Mouse (Mus musculus): ENCODE measurements around the gene Cyp4v3.
A peak's percentile ranks its signal among the peaks of the same experiment; 100 is the strongest.

Cyp4v3 gene

DNA sequence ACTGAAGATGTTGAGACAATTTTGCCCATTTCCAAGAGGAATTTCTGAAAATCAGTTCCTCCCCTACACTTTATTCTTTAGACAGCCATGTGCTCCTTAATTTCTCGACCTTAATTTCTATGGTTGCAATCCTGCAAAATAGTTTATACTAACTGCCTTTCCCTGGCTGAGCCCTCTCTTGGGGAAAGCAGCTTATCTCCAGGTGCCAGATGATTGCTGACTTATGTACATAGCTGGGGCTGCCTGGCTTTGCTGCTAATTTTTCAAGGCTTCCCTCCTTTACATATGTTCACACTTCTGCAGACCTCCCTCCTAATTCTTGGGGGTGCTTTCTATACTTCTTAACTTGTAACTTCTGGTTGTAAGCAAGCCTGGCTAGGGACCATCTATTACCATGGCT is 12.1 kb downstream of the Cyp4v3 start:
- DNase-seq (ENCODE audit: low read depth, low spot score): no peak

GRCm38 (mm10) chr8:45310967-45311366 is 22.0 kb downstream of the Cyp4v3 start:
- no peak for DNase-seq (ENCODE audit: low read depth, low spot score)

GRCm38 (mm10) chr8:45308366-45308765 is 24.6 kb downstream of the Cyp4v3 start, which contains the start of gene Gm45753:
TSS of gene Gm45753 (minus strand) at chr8:45308466.
- DNase-seq (ENCODE audit: low read depth, low spot score): no peak

GRCm38 (mm10) chr8:45305479-45305878 is 27.5 kb downstream of the Cyp4v3 start:
- DNase-seq (ENCODE audit: low read depth, low spot score): no peak

- no peak for DNase-seq (ENCODE audit: low read depth, low spot score)
Observed at GRCm38 (mm10) chr8:45304354-45304753, 28.7 kb downstream of the Cyp4v3 start.

GRCm38 (mm10) chr8:45302390-45302789 is 30.6 kb downstream of the Cyp4v3 start:
- DNase-seq (ENCODE audit: low read depth, low spot score): no peak

DNA sequence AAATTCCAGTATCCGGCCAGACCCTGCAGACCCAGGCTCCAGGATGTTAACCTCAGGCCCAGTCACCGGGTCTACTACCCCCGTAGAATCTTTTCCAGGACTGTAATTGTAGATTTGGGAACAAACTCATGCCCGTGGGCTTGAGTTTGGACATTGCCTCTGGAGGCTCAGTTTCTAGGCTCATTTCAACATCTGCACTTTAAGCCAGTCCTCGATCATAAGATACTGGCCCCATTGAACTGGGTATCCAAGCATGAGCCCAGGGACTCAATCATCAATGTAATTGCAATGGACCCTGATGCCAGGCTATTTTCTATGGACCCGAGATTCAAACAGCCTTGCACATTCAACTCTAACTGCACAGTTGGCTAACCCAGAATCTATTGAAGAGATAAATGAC is 37.7 kb downstream of the Cyp4v3 start:
- no peak for DNase-seq (ENCODE audit: low read depth, low spot score)

GRCm38 (mm10) chr8:45294687-45295086 is 38.3 kb downstream of the Cyp4v3 start, which contains the start of gene Klkb1:
TSS of gene Klkb1 (minus strand) at chr8:45294859.
- no peak for DNase-seq (ENCODE audit: low read depth, low spot score)

- DNase-seq (ENCODE audit: low read depth, low spot score): no peak
Observed at GRCm38 (mm10) chr8:45291790-45292189, 41.2 kb downstream of the Cyp4v3 start.

GRCm38 (mm10) chr8:45281630-45282029 is 51.4 kb downstream of the Cyp4v3 start:
- no peak for DNase-seq (ENCODE audit: low read depth, low spot score)

DNA sequence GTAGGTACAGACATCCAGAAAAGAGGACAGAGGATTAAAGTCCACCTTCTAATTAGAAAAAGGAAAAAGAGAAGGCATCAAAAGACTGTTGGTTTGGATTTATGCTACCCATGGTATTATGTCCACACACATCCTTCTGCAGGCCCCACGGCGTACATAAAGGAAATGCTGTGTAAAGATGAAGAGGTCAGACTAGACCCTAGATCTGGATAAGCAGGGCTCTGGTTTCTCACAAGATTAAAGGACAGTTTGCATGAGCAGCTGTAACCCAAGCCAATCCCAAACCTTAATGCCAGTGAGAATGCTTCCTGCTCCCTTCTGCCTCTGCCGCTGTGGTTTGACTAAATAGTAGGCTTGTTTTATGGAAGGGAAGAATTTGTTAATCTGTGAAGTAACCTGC is 55.6 kb downstream of the Cyp4v3 start:
- no peak for DNase-seq (ENCODE audit: low read depth, low spot score)

DNA sequence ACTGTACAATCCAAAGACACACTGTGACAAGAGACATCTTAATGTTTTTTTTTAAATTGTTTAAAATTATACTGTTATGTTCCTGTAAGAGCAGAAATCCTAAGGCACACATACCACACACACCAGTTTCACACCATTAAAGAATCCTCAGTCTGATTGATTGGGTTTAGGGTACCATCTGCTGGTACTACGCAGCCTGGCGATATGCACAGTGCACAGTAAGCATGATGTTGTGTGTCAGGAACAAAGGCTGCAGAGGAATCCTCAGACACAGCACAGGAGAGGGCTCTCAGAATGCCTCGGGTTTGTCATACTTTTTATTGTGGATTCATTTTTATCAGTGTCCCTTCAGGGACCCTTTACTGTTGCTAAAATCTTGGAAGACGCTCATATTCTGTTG is 58.7 kb downstream of the Cyp4v3 start:
- DNase-seq (ENCODE audit: low read depth, low spot score): no peak

GRCm38 (mm10) chr8:45269056-45269455 is 64.0 kb downstream of the Cyp4v3 start:
- DNase-seq (ENCODE audit: low read depth, low spot score): no peak

- no peak for DNase-seq (ENCODE audit: low read depth, low spot score)
Observed at GRCm38 (mm10) chr8:45268485-45268884, 64.5 kb downstream of the Cyp4v3 start.

DNA sequence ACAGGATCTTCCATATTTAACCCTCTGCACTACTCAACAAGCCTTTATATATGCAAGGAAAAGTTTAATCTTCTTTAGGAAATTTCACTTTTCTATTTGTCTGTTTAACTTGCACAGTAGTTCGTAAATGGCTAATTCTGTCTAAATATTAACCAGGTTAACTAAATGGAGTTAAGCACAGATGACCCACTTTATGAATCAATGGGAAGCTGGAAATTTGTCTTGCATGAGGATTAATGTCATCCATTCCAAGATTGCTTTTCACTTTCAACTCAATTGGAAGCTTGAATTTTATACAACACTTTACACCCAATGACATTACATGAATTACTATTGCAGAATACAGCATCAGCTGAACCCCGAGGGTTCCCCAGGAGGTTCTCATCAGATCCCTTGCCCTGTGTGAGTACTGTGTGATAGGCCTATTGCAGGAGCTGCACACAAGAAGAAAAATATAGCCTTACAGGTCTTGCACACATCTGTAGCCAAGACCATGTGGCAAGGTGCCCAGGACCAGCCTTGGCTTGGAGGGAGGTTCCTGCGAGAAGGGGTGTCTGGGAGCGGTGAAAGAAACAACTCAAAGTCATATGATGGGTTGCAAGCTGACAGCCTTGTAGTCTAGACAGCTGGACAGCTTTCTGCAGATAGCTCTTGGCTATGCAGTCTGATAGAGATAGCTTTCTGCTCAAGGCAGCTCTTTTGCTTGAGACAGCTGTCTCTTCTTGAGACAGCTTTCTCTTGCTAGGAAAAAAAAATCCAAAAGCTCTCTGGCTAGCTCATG is 65.2 kb downstream of the Cyp4v3 start:
- no peak for DNase-seq (ENCODE audit: low read depth, low spot score)

DNA sequence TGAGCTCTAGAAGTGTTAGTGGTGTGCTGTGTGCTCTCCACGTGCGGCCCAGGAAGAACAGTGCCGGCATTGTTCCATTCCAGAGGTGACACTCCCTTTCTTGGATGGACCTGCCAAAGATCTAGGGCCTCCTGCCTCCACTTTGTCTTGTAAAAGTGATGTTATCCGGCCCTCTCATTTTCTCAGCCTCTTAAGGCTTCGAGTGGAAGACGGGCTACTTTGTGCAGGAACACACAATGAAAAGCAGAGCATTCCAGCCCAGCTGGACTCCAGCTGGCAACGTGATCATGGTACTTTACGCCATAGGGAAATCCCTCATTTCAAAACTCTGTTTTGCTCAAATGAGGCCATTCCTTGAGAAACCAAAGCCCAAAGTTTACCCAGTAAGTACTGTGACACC is 66.0 kb downstream of the Cyp4v3 start:
- DNase-seq (ENCODE audit: low read depth, low spot score): peak; percentile 58

DNA sequence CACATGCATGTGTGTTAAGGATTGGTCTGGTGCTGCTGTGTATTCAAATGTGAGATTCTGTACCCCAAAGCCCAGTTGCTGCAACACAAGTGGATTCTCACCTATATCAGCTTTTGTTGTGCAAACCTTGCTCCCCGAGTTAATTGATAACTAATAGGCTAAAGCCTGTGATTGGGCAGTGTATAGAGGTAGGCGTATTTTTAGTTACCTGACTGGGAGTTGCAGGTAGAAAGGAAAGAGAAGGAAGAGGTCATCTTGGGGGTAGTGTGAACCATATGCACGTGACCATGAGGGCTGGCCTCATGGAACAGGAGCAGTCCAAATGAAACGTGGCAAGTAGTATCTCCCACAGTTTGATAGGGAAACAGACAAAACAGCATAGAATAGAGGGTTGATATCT is 68.1 kb downstream of the Cyp4v3 start:
- no peak for DNase-seq (ENCODE audit: low read depth, low spot score)

GRCm38 (mm10) chr8:45262851-45263250 is 70.2 kb downstream of the Cyp4v3 start:
- DNase-seq (ENCODE audit: low read depth, low spot score): no peak

DNA sequence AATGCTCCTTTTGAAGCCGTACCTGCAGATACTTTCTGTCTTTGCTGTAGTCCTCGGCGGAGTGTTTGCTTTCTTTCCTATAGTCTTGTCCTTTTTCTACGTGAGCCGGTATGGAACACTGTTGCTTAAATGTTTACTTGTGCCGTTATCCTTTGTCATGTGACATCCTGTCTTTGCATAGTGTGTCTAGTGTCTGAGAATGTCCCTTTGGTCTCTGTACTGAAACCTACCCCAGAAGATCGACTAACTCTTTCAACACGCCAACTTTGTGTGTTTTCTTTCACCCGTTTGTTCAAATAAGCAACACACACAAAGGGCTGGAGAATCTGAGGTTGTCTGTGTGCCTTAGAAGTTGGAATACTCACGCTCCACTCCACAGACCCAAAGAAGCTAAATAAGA is 71.1 kb downstream of the Cyp4v3 start, which contains the start of gene F11:
Gene F11 (minus strand): TSS at position 112 of the 400 bp plus-strand sequence.
- DNase-seq (ENCODE audit: low read depth, low spot score): no peak

DNA sequence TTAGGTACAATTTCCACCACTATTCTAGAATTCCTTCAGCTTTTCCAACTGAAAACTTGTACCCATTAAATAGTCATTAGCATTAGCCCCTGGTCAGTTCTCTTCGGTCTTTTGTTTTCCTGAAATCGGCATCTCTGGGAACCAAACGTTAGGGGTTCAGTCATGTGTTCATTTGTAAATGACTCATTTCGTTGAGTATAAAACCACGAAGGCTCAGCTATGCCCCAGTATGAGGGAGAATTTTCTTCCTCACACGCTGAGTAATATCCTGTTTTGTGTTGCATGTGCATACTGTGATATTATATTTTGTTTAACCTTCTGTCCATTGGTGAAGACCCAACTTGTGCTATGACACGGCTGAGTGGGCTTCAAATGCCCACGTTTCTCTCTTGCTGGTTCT is 74.6 kb downstream of the Cyp4v3 start:
- no peak for DNase-seq (ENCODE audit: low read depth, low spot score)

DNA sequence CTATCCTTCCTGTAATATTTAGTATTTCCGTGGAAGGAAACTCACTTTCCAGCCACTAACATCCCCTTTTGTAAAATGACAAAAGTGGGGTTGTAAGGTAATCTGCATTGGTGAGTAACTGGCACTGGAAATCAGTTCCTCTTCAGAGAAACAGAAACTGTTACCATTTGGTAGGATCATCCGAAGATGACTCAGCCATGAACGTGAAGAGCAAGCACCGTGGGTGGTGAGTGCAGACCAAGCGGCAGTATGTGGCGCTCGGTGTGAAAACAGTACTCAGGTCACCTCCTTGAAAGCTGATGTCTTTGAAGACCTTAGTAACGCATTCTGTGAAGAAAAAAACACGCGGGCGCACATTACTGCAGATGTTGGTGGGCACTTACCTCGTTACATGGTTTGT is 78.0 kb downstream of the Cyp4v3 start:
- no peak for DNase-seq (ENCODE audit: low read depth, low spot score)
